Mouse (Mus musculus) stomach, postnatal 0 days (tissue): ENCODE data around the gene Hes3.

Experiments
- CTCF ChIP-seq: IDR thresholded peaks from 2 replicates; pipeline ENCODE4 v1.5.1; 2016; ENCODE audit warnings: antibody characterized with exemption, low read depth, mild to moderate bottlenecking, moderate library complexity
- EP300 ChIP-seq: optimal IDR thresholded peaks from 2 replicates; pipeline ENCODE3; 2016; ENCODE audit warnings: antibody characterized with exemption

DNA sequence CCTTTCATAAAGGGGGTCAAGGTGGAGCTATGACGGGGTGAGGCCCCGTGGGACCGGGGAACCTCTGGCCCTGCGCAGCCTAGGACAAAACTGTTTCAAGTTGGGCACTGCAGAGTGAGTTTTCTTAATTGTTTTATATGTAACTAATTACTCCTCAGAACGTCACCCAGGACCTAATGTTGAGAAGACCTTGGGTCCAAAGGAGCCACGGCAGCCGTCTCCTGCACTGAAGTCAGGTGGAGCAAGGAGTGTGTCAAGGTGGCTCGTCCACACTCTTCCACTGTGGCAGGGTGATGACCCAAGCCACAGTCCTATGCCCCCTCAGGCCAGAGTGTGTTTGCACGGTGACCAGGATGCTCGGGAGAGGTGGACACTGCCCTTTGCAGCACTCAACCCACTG lies 11.7 kb upstream of the Hes3 start:
- no peak for TF ChIP-seq CTCF
- no peak for TF ChIP-seq EP300
